Mouse (Mus musculus) thymus, postnatal 10 days (tissue): ENCODE data around the gene Nup62cl.
A peak's percentile ranks its signal among the peaks of the same experiment; 100 is the strongest.

Experiments
- DNase-seq, 2 experiments: peaks; one replicate each; pipeline ENCODE4 v3.0.0; 2021; ENCODE audit warnings: low spot score in 2 of 2

Gene Nup62cl

DNA sequence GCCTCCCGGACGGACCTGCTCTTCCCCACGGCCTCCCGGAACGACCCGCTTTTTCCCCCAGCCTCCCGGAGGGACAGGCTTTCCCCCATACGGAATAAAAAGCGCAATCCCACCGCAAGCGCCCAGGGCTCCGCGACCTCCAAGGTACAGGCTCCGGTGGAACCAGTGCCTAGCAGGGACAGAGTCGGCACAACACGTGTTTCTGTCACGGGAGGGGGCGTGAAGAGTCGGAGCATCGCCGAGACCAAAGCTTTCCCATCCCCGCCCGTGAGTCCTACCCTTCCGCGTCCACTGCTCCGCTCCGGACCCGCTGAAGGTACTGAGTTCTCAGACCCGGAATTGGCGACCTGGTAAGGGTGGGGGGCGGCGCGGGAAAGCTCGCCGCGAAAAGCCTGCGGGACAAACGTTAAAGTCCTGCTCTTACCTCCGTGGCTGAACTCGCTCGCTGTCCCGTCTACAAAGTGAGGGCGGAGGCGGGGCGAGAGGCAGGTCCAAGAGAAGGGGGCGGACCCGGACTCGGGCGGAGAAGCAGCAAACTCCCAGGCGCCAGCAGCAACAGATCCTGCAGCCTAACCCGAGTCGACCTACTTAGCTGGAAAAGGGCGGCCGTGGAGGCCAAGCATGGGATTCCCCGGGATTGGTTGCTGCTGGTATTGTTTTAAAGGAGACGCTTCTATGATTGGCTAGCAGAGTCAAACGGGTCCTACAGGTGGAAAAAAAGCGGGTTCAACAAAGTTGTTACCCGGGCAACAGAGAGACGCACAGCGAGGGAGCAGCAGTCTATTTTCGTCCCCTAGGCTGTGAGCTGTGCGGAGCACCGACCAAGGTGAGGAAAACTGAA is at the start of gene Nup62cl, which contains the start of gene Pih1h3b:
Gene Nup62cl, minus strand, starts transcription at position 578 of the 841 bp plus-strand sequence.
Gene Pih1h3b, plus strand, starts transcription at position 745 of the 841 bp plus-strand sequence.
- DNase-seq, result peak in 1 of 2 experiments; percentile 2

DNA sequence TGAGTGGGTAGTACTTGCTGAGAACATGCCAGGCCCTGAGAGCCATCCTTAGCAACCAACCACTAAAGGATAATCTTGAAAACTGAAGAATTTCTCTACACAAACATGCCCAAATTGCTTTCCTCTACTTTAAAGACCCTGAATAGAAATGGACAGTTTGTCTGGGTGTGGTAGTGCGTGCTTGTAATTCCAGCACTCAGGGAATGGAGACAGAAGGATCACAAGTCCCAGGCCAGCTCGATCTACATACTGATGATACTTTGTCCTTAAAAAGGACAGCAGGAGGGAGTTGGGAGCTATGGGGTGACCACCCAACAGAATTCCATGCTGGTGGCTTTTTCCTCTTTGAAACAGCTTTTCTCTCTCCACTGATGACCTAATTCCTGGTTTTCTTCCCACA is 31.6 kb upstream of the Nup62cl start:
- DNase-seq, result no peak

DNA sequence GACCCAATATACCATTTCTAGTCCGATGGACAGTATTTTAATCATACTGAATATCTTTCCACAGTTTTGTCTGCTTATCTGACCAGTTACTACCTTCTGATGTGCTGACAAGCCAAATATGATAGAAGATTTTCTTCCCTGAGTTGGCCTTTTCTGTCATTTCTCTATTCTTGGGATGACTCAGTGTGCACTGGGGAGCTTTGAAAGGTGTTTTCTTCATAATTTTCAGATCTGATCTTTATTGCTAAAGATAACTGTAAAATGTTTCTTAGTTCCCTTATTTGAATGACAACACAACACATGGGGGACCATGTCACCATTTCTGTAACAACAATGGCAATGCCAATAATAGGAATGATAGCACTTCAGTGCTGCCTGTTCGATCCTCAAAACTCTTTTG is 20.0 kb upstream of the Nup62cl start:
- DNase-seq, result no peak

DNA sequence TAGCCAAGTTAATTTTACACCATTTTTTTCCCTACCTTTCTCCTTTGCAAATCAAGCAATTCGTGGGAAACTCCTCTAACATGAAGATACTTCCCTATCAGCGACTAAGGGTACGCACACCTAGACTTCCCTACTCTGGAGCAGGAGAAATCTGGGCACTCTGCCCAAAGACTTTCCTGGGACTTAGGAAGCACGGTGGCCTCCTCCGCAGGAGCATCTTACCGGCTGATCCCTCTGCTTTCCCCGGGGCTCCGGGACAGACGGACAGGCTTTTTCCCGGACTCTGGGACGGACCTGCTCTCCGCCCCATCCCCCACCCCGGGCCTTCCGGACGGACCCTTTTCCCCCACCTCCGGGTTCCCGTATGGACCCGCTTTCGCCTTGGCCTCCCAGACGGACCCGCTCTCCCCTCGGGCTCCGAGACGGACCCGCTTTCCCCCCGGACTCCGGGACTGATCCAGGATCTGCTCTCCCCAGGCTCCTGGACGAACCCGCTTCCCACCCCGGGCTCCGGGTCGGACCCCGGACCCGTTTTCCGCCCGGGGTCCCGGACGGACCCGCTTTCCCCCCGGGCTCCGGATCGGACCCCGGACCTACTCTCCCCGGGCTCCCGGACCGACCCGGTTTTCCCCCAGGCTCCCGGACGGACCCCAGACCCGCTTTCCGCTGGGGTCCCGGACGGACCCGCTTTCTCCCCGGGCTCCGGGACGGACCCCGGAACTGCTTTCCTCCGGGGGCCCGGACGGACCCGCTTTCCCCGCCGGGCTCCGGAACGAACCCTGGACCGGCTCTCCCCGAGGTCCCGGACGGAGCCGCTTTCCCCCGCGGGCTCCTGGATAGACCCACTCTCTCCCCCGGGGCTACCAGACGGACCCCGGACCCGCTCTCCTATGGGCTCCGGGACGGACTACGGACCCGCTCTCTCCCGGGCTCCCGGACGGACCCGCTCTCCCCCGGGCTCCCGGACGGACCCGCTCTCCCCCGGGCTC is 1.3 kb downstream of the Nup62cl start:
- DNase-seq, result peak in 1 of 2 experiments; percentile 1

DNA sequence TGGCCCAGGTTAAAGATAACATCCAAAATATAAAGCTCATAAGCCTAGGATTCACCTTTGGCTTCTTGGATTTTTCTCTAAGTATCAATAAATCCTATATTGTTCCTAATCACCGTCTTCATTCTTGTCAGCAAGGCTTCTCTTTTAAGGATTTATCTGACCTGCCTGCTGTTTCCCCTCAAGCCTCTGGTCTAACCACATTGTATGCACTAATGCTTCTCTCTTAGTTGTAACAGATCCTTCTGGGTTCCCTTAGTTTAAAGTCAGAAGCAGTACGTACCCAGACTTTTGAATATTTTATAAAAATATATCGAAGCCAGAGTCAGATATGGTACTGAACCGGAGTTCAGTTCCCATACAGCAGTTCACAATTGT is 63.8 kb downstream of the Nup62cl start:
- no peak for DNase-seq

DNA sequence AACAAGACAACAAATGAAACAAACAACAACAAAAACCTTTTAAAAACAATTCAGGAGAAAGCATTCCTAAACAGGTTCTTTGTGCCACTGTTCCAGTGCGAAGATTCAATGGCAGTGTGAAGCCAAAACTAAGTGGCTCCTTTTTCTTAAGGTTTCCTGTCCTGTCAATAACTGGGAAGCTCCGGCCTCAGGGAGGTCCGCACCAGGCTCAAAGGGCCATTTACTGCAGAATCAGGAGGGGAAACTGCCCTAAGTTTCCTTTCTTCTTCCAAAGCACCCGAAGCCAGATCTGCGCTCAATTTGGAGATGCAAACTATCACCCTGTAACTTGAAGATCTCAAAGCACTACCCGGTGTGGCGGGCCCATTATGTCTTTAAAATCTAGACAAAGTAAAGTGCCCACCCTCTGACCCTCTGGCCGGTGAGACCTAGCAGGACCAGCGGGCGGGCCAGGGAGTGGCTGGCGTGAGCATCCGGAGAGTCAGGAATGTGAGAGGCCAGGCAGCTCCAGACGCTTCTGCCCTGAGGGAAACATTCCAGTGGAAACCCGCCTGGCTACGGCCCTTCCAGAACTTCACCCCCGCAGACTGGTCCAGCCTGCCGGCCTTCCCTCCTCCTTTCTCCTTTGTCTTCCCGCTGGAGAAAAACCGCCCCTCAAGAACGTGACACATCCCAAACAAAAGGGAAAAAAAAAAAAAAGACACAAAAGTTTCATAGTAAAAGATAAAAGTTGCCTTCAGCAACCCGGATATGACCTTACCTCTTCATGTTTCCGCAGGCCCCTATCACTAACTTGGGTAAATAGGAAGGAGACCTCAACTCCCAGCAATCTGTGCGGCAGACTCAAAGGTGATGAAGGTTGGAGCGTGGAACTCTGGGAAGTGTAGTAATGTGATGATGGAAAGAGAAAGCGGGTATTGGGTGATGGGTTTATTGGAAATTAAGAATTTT is 64.5 kb downstream of the Nup62cl start, which contains the start of gene Rbm41:
Gene Rbm41, minus strand, starts transcription at position 856 of the 951 bp plus-strand sequence.
- peak; percentile 25 to 31 for DNase-seq

DNA sequence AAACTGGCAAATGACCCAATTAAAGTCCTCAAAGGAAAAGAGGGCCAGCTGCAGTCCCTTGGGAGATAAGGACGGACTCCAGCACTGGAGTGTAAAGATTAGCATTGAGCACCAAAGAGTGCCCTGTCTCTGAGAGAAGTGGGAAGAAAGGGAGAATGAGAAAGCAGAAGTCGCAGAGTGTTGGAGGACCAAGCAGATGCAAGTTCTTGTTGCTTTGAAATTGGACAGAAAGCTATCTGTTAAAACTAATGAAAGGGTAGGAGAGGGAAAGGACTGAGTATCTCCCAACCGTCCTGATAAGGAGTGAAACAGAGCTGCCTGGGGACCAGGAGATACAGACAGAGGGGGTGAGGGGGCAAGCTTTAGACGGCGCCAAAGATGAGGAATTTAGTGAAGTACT is 80.4 kb downstream of the Nup62cl start:
- no peak for DNase-seq
